Mouse (Mus musculus) spleen, adult 2 months (tissue): Measurements from ENCODE around the gene Cited2.

Experiments used
- CTCF ChIP-seq: fragments of 200-500 bp; IDR thresholded peaks from 2 replicates; pipeline ENCODE4 v1.5.1; 2011; ENCODE audit warnings: mild to moderate bottlenecking, inconsistent platforms; ENCODE audit not compliant: insufficient read depth, insufficient read length, insufficient replicate concordance; ENCODE audit errors: extremely low read depth
- POLR2A ChIP-seq: fragments of 200-500 bp; IDR thresholded peaks from 2 replicates; pipeline ENCODE4 v1.6.1; 2011; ENCODE audit warnings: low read depth, low read length, inconsistent platforms

DNA sequence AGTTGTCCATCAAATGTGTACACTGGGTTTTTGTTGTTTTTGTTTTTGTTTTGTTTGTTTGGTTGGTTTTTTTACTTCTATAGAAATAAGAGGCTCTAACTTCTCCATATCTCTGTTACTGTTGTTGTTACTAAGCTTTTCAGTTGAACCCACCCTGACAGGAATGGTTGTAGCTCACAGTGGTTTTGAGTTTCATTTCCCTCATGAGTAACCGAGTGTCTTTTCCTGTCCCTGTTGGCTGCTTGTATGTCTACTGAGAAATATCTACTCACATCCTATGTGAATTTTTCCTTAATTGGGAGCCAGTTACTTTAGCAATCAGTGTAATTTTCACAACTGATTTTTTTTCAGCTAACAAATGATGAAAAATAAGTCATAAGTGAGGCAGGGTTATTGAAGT, 31.3 kb upstream of the Cited2 start:
- TF ChIP-seq POLR2A (no peak), CTCF (no peak)
